Mouse (Mus musculus): ENCODE data around the gene Fam126a. TPM values are rescaled to one million over a fixed set of nuclear protein-coding genes. Genes with fewer than 3 reads are reported as not detected.
A peak's percentile ranks its signal among the peaks of the same experiment; 100 is the strongest.
"Not testable (repeated sequence)": the region's sequence is repeated elsewhere in the genome, so short reads cannot be mapped to it uniquely, and the experiment has no call there.

Gene Fam126a
- polyA plus RNA-seq, 1 experiment from 2014 or later = 28.5 TPM

DNA sequence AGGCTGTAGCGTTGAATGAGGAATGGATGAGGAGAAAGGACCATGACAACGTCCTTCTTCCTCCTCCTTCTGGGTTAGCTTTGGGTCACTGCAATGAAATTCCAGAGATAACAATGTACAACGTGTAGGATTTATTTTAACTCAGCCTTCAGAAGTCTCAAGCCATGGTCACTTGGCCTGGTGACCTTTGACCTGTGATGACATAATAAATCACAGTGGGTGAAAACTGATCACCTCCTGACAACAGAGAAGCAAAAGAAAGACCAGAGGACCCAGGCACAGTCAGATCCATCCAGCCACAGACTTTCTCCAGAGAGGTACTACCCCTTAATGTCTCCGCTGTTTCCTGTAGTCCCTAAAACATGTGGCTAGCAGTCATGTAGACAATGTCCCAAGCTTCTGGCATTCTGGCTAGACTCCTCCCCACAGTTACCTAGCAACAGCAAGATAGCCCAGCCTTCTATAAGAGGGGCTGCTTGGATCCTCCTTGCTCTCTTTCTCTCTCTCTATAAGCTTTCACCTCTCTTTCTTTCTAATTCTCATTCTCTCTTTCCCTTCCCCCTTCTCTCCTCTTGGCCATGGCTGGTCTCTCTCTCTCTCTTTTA lies 121.9 kb downstream of the Fam126a start:
- Histone ChIP-seq H3K4me3 (no peak overlapping the region), H3K4me1 (replicated peaks) (no peaks in the 10 kb centered on the region), H3K27me3 (ENCODE audit: insufficient read depth, poor library complexity, severe bottlenecking) (no peaks in the 10 kb centered on the region), H3K27ac (no peak overlapping the region), H3K9me3 (peaks cover 16% of the 10 kb centered on the region), H3K36me3 (no peaks in the 10 kb centered on the region)
- no peak for DNase-seq (ENCODE audit: low spot score)
- 71% methylated on average over 4 of the region's 4 CpGs for WGBS

DNA sequence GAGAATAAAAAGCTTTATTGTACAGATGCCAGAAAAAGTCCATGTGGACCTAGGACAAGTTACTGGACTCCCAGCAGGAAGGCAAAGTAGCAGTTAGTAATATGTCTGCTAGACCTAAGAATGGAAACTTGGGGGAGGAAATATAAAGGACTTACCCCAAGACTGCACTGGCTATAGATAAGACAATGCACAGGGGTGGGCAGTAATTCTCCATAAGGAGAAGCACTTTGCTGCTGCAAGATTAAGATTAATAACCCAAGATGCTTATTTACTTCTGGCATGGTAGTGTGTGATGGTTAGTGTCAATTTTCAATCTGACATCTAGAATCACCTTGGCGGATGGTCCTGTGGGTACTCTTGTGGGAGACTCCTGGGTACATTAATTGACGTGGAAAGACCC lies 128.3 kb downstream of the Fam126a start:
- Histone ChIP-seq H3K9me3 (no peaks in the 10 kb centered on the region), H3K4me1 (replicated peaks) (no peaks in the 10 kb centered on the region), H3K27me3 (ENCODE audit: insufficient read depth, poor library complexity, severe bottlenecking) (no peaks in the 10 kb centered on the region), H3K27ac (no peak overlapping the region), H3K36me3 (no peaks in the 10 kb centered on the region), H3K4me3 (no peak overlapping the region)
- DNase-seq (ENCODE audit: low spot score) = no peak
- 78% methylated on average over 2 of the region's 2 CpGs for WGBS

- Histone ChIP-seq H3K36me3 (no peaks in the 10 kb centered on the region), H3K4me3 (no peak overlapping the region), H3K4me1 (replicated peaks) (no peaks in the 10 kb centered on the region), H3K9me3 (no peaks in the 10 kb centered on the region), H3K27me3 (ENCODE audit: insufficient read depth, poor library complexity, severe bottlenecking) (no peaks in the 10 kb centered on the region), H3K27ac (no peak overlapping the region)
- WGBS = 76% methylated on average over 4 of the region's 4 CpGs
- DNase-seq (ENCODE audit: low spot score) = no peak
Observed at GRCm38 (mm10) chr5:23900190-23900589, 130.3 kb downstream of the Fam126a start.

- Histone ChIP-seq H3K27ac (no peak overlapping the region), H3K27me3 (ENCODE audit: insufficient read depth, poor library complexity, severe bottlenecking) (no peaks in the 10 kb centered on the region), H3K9me3 (no peaks in the 10 kb centered on the region), H3K36me3 (no peaks in the 10 kb centered on the region), H3K4me3 (no peak overlapping the region), H3K4me1 (replicated peaks) (no peaks in the 10 kb centered on the region)
- WGBS = 85% methylated on average over 11 of the region's 11 CpGs
- DNase-seq (ENCODE audit: low spot score) = no peak
Observed at GRCm38 (mm10) chr5:23893864-23894771, 136.4 kb downstream of the Fam126a start.

DNA sequence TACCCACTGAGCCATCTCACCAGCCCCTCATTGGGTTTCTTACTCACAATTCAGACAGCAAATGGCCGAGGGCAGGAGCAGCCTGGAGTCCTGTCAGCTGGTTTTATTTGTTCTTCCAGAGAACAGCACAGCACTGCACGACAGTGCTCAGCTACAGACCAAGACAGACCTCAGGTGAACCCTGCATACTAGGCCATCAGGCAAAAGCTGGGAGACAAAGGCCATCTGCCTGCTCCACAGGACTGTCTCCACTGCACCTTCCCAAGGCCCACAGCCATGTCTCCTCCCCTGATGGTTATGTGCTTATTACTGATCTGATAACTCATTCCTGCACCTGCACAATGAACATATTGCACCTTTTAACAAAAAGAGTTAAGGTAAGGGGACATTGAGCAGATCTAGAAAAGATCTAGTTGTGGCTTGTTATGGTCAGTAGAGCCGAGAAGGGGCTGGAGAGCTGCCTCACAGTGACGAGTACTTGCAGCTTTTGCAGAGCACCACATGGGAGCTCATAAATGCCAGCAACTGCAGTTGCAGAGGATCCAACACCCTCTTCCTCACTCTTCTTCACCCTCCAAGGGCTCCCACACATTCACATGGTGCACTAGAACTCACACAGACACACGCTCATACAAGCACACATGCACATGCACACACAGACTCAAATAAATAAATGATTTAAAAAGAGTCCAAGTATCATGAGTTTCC lies 137.2 kb downstream of the Fam126a start:
- H3K27ac ChIP-seq = no peak overlapping the region
- no peaks in the 10 kb centered on the region for H3K36me3 ChIP-seq

DNA sequence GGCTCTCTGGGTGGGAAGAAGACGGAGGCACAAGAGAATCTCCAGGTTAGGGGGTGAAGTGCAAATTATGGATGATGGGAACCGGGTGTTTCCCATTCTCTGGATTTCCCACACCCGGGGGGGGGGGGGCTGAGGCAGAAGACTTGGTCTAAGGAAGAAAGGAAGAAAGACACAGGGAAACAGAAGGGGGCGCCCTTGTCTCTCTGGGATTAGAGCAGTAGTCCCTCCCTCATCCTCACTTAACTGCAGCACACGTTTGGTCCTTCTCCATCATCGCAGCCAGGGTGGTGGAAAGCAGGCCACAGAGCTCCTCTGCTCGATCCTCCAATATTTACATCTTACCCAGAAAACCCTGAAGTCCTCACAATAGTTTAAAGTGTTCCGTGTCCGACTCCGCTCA lies 139.8 kb downstream of the Fam126a start:
- Histone ChIP-seq H3K4me1 (replicated peaks) (no peaks in the 10 kb centered on the region), H3K27me3 (ENCODE audit: insufficient read depth, poor library complexity, severe bottlenecking) (no peaks in the 10 kb centered on the region), H3K9me3 (no peaks in the 10 kb centered on the region), H3K36me3 (no peaks in the 10 kb centered on the region), H3K27ac (no peak overlapping the region), H3K4me3 (no peak overlapping the region)
- 44% methylated on average over 10 of the region's 10 CpGs for WGBS
- DNase-seq (ENCODE audit: low spot score) = peak; percentile 23

More for the DNA sequence above, 137.2 kb downstream of the Fam126a start:
- DNase-seq (ENCODE audit: low spot score) = no peak
- Histone ChIP-seq H3K27me3 (ENCODE audit: insufficient read depth, poor library complexity, severe bottlenecking) (no peaks in the 10 kb centered on the region), H3K9me3 (no peaks in the 10 kb centered on the region), H3K4me3 (no peak overlapping the region), H3K4me1 (replicated peaks) (no peaks in the 10 kb centered on the region)
- 78% methylated on average over 5 of the region's 5 CpGs for WGBS

GRCm38 (mm10) chr5:23889461-23889860 lies 141.0 kb downstream of the Fam126a start:
- WGBS = 71% methylated on average over 4 of the region's 4 CpGs
- H3K9me3 ChIP-seq = no peaks in the 10 kb centered on the region
- H3K36me3 ChIP-seq = no peaks in the 10 kb centered on the region
- H3K27me3 ChIP-seq (ENCODE audit: insufficient read depth, poor library complexity, severe bottlenecking) = no peaks in the 10 kb centered on the region
- H3K4me3 ChIP-seq = no peak overlapping the region
- H3K4me1 ChIP-seq (replicated peaks) = no peaks in the 10 kb centered on the region
- no peak for DNase-seq (ENCODE audit: low spot score)
- H3K27ac ChIP-seq = no peak overlapping the region

GRCm38 (mm10) chr5:23887111-23887510 lies 143.4 kb downstream of the Fam126a start:
- DNase-seq (ENCODE audit: low spot score) = no peak
- H3K4me3 ChIP-seq = no peak overlapping the region
- no peaks in the 10 kb centered on the region for H3K9me3 ChIP-seq
- no peak overlapping the region for H3K27ac ChIP-seq
- H3K27me3 ChIP-seq (ENCODE audit: insufficient read depth, poor library complexity, severe bottlenecking) = no peaks in the 10 kb centered on the region
- no peaks in the 10 kb centered on the region for H3K36me3 ChIP-seq
- no peaks in the 10 kb centered on the region for H3K4me1 ChIP-seq (replicated peaks)
- 75% methylated on average over 3 of the region's 3 CpGs for WGBS

- no peak for DNase-seq (ENCODE audit: low spot score)
- Histone ChIP-seq H3K27ac (no peak overlapping the region), H3K4me3 (no peak overlapping the region), H3K36me3 (no peaks in the 10 kb centered on the region), H3K27me3 (ENCODE audit: insufficient read depth, poor library complexity, severe bottlenecking) (no peaks in the 10 kb centered on the region), H3K9me3 (no peaks in the 10 kb centered on the region), H3K4me1 (replicated peaks) (no peaks in the 10 kb centered on the region)
- 60% methylated on average over 5 of the region's 5 CpGs for WGBS
Observed at GRCm38 (mm10) chr5:23874457-23874856, 156.0 kb downstream of the Fam126a start.

DNA sequence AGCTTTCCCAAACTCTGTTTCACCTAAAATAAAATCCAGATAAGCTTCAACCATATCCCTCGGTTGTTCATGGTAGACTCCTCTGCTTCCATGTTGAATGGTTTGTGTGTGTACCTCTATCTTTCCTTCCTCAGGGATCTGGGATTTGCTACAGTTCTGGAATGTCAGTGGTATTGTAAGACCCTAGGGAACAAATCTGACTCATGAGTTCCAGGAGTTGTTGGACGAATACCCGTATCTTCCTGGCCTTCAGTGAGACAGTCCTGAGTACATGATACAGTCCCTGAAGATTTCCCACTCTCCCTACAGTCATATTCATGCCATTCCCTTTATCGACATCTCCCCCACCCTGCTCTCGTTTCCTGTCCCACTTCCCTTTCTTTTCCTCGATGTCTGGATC lies 157.9 kb downstream of the Fam126a start:
- H3K4me3 ChIP-seq = no peak overlapping the region
- H3K27me3 ChIP-seq (ENCODE audit: insufficient read depth, poor library complexity, severe bottlenecking) = no peaks in the 10 kb centered on the region
- H3K9me3 ChIP-seq = no peaks in the 10 kb centered on the region
- no peaks in the 10 kb centered on the region for H3K36me3 ChIP-seq
- H3K4me1 ChIP-seq (replicated peaks) = no peaks in the 10 kb centered on the region
- no peak overlapping the region for H3K27ac ChIP-seq
- no peak for DNase-seq (ENCODE audit: low spot score)
- 88% methylated on average over 6 of the region's 6 CpGs for WGBS

GRCm38 (mm10) chr5:23871323-23871722 lies 159.2 kb downstream of the Fam126a start:
- 92% methylated on average over 2 of the region's 2 CpGs for WGBS
- not testable (repeated sequence) for H3K36me3 ChIP-seq; H3K27me3 ChIP-seq (ENCODE audit: insufficient read depth, poor library complexity, severe bottlenecking); DNase-seq (ENCODE audit: low spot score); H3K4me3 ChIP-seq; H3K27ac ChIP-seq; H3K9me3 ChIP-seq; H3K4me1 ChIP-seq (replicated peaks)

GRCm38 (mm10) chr5:23865941-23866340 lies 164.5 kb downstream of the Fam126a start:
- Histone ChIP-seq H3K27ac (no peak overlapping the region), H3K9me3 (no peaks in the 10 kb centered on the region), H3K4me3 (no peak overlapping the region), H3K4me1 (replicated peaks) (no peaks in the 10 kb centered on the region), H3K36me3 (peaks cover 7% of the 10 kb centered on the region), H3K27me3 (ENCODE audit: insufficient read depth, poor library complexity, severe bottlenecking) (no peaks in the 10 kb centered on the region)
- WGBS = 87% methylated on average over 5 of the region's 5 CpGs
- DNase-seq (ENCODE audit: low spot score) = no peak
